ENCODE assay signal across 23 mouse cellular contexts in the genomic region with DNA sequence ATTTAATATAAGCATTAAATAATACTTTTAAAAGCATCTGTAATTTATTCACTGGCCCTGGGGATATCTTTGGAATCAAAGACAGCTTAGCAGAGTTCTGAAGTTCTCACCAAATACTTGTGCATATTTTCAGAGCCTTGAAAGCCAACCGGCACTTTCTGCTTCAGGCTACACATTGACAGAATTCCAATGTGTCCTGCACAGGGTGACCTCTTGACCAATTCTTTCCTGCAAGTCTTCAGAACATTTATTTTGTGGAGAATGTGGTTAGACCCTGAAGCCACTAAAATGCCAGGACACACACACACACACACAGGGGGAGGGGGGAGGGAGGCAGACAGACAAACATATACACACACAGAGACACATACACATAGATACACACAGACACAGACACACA.
DNase-seq lines count a peak whose midpoint lies in the region; ATAC-seq lines count a peak whose summit lies in the region.
"Had no signal": no experiment of that assay in that cellular context is flagged by ENCODE, and none has a peak within 500 bp of the region (broad histone marks: within the 10 kb centered on the region; RNA-seq: fewer than 3 reads in every experiment).

No protein-coding gene starts in this region.

- no peaks in the 10 kb centered on the region for H3K36me3 ChIP-seq in kidney, embryonic 15.5 days
- H3K36me3 ChIP-seq: embryonic facial prominence, embryonic 12.5 days; heart, embryonic 10.5 days; hindbrain, embryonic 15.5 days; limb, embryonic 12.5 days had no signal

- WGBS in kidney, embryonic 15.5 days, result 41% methylated on average over 1 of the region's 1 CpGs

- peaks cover 3% of the 10 kb centered on the region; the same call in 1 of the 2 replicates for H3K4me1 ChIP-seq in kidney, embryonic 15.5 days
- H3K4me1 ChIP-seq: forebrain, embryonic 13.5 days; hindbrain, embryonic 15.5 days had no signal

- no peaks in the 10 kb centered on the region for H3K9me3 ChIP-seq in kidney, embryonic 15.5 days (replicated peaks)
- H3K9me3 ChIP-seq: embryonic facial prominence, embryonic 12.5 days; forebrain, embryonic 13.5 days; heart, embryonic 10.5 days; hindbrain, embryonic 15.5 days; limb, embryonic 12.5 days had no signal

- no peaks in the 10 kb centered on the region for H3K27me3 ChIP-seq in kidney, embryonic 15.5 days
- H3K27me3 ChIP-seq: embryonic facial prominence, embryonic 12.5 days; forebrain, embryonic 13.5 days; hindbrain, embryonic 15.5 days; limb, embryonic 12.5 days had no signal

- H3K4me3 ChIP-seq in kidney, embryonic 15.5 days (replicated peaks), result no peak overlapping the region
- H3K4me3 ChIP-seq: embryonic facial prominence, embryonic 12.5 days; erythroblast, embryonic 14.5 days; forebrain, embryonic 13.5 days; heart, embryonic 10.5 days; hindbrain, embryonic 15.5 days; limb, embryonic 12.5 days had no signal

- intact Hi-C loops in left cerebral cortex, postnatal 14 days (cut with DNase I), result no loop called here
- intact Hi-C loops in left cerebral cortex, postnatal 36 days (cut with DNase I), result no loop called here

- no peak; the same call in 1 of the 2 replicates for ATAC-seq in kidney, embryonic 15.5 days (replicated peaks; ENCODE audit: low FRiP score)
- ATAC-seq: forebrain, embryonic 13.5 days had no signal

- no peak for DNase-seq in kidney, adult 18-20 months
- peak; percentile 33 for DNase-seq in NIH3T3 (ENCODE audit: low read depth)
- peak; percentile 29 for DNase-seq in fibroblast of lung, adult 2 months (ENCODE audit: low read depth)
- no peak for DNase-seq in left cerebral cortex, postnatal 14 days (ENCODE audit: low spot score in 2 of 2)
- no peak for DNase-seq in left cerebral cortex, postnatal 36 days (ENCODE audit: low spot score in 2 of 2)
- DNase-seq in right cerebral cortex, adult 2 months (ENCODE audit: low spot score in 2 of 2), result no peak
- DNase-seq: adrenal gland, postnatal 36 days; cerebellum, adult 11 months; cerebellum, postnatal 10 days; heart, postnatal 4 days; lung, adult 18-20 months; lung, postnatal 4 days; midbrain, embryonic 14.5 days; right cerebral cortex, postnatal 25 days; spleen, adult 18-20 months had no signal

- H3K27ac ChIP-seq in kidney, embryonic 15.5 days, result 0 out of 2 replicates have a peak overlapping the region, but pooled peaks have one; percentile 18
- H3K27ac ChIP-seq: embryonic facial prominence, embryonic 12.5 days; forebrain, embryonic 13.5 days; heart, embryonic 10.5 days; hindbrain, embryonic 15.5 days; limb, embryonic 12.5 days had no signal

- H3K9ac ChIP-seq in kidney, embryonic 15.5 days, result no peak overlapping the region
- H3K9ac ChIP-seq: embryonic facial prominence, embryonic 12.5 days; forebrain, embryonic 13.5 days; hindbrain, embryonic 15.5 days; limb, embryonic 12.5 days had no signal

- no peak overlapping the region for H3K4me2 ChIP-seq in kidney, embryonic 15.5 days
- H3K4me2 ChIP-seq: embryonic facial prominence, embryonic 12.5 days; forebrain, embryonic 13.5 days; hindbrain, embryonic 15.5 days; limb, embryonic 12.5 days; liver, embryonic 11.5 days had no signal

Comparison
In these comparisons a context has a peak if more than half of its experiments do, and no peak if none do; other contexts are left out.
1. DNase-seq: peak in NIH3T3 (single experiment) and fibroblast of lung, adult 2 months (single experiment); none in kidney, adult 18-20 months (single experiment), left cerebral cortex, postnatal 14 days (0 of 2), left cerebral cortex, postnatal 36 days (0 of 2) and right cerebral cortex, adult 2 months (0 of 2).